Mouse (Mus musculus) spleen, postnatal 36 days (tissue): ENCODE results near the gene Hps3.
"Not testable (repeated sequence)": the region's sequence is repeated elsewhere in the genome, so short reads cannot be mapped to it uniquely, and the experiment has no call there.

Source experiments
- DNase-seq, 2 experiments: peaks; one replicate each; pipeline ENCODE4 v3.0.0; 2022; ENCODE audit warnings: low spot score in 2 of 2, mixed read lengths in 1 of 2

Hps3 gene

DNA sequence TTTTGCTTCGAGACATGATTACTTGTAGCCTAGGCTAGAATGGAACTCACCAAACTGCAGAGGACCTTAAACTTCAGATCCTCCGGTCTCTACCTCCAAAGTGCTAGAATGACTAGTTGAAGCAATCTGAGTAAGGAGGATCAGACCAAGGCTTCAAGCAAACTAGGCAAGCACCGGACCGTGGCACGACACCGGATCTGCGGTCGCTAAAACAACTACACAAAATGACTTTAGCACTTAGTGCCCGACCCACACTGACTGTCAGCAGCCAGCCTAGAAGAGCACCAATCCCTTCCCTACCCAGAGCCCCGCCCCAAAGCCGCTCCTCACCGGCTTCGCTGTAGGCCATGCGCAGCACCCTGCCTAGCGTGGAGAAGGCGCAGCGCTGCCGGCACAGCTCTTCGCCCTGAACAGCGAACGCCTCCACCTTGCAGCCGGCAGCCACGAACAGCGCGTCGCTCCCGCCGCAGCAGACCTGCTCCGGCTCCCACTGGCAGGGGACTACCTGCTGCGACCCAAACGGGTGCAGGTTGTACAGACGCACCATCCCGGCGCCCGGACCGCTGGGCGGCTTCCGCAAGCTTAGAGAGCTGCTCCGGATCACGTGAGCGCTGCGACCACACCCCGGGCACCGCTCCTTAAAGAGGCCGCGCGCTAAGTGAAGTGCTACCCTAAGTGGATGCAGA is at the start of gene Hps3:
Gene Hps3 (minus strand): TSS at position 597 of the 686 bp plus-strand sequence.
- DNase-seq: peak; percentile 91 to 92

DNA sequence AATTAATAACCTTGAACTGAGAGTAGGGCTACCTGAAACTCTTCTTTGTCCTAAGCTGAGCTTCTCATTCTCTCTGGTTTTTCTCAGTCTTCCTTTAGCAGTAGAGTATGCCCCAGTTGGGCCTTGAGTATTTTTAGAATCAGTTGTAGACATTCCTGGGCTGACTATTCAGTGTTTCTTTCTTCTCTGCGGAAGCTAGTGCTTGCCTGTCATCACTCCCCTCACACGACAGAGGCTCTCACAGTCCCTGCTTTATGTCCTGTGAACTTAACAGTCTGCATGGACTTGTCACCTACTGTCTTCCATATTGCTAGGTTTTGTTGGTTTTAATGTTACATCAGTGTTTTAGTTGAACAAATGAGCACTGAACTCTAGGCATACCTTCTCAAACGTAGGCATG is 47.0 kb upstream of the Hps3 start:
- DNase-seq: no peak

DNA sequence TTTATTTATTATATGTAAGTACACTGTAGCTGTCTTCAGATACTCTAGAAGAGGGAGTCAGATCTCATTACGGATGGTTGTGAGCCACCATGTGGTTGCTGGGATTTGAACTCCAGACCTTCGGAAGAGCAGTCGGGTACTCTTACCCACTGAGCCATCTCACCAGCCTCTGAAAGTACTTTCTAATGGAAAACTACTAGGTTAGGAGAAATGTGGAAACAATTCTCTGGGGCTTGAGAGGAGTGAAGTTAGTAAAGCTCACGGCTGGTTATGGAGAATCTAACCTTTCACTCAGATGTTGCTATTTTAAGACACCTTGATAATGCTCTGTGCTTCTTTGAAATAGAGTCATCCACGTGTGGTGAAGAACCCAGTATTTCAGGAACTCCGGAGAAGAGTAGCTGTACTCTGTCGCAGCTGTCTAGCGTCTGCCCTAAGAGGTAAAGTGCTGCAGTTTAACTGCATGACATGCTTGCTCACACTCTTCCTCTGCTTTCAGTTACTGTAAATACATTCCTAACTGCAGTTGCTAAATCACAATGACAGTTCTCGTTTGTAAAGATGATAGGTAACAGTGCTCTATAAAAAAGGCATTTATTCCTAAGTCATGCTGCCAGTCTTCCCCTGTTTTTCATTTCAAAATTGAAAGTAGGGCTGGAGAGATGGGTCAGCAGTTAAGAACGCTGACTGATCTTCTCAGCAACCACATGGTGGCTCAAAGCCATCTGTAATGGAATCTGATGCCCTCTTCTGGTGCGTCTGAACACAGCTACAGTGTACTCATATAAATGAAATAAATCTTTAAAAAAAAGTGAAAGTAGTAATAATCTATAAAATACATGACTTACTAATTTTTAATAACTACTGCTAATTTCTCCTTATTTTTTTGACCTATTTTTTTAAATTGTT is 41.3 kb upstream of the Hps3 start:
- peak in 1 of 2 experiments; percentile 6 for DNase-seq

GRCm38 (mm10) chr3:20058197-20058541 is 23.1 kb upstream of the Hps3 start:
- no peak for DNase-seq

GRCm38 (mm10) chr3:20057306-20058196 is 22.4 kb upstream of the Hps3 start, which contains the start of gene Hltf:
Hltf (plus strand) TSS chr3:20057811.
- peak; percentile 93 to 95 for DNase-seq

DNA sequence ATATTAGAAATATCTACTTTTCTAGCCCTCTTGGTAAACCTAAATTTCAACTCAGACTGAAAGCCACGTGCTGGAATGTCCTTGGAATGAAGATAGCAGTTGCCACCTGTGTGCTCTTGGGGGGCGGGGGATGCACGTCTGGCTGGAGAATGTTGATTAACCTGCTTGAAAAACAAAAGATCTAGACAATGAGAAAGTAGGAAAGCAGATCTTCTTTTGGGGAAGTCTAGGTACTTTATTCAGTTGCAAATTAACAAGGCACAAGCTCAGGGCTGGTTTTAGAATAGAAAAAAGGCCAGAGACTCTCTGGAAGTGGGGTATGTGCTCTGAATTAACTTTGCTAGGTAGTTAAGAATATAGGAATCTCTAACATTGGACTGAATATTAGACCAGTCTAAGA is 9.6 kb upstream of the Hps3 start:
- not testable (repeated sequence) for DNase-seq

DNA sequence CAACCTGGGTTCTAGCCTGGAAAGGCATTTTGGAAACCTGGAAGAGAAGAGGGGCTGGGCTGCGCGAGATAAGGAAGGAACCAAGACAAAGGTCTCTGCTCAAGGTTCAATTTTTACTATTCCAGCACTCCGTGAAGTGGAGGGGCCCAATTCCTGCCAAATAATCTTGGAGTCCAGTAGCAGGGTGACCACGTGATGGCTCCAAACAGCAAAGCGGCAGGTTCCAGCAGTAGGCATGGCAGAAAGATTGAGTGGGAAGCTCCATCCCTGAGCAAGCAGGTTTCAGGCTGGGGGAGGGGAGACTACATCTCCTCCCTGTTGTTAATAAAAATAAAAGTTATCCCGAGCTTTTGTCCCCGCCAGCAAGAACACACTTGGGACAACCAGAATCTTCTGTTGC is 6.3 kb upstream of the Hps3 start:
- DNase-seq: not testable (repeated sequence)

DNA sequence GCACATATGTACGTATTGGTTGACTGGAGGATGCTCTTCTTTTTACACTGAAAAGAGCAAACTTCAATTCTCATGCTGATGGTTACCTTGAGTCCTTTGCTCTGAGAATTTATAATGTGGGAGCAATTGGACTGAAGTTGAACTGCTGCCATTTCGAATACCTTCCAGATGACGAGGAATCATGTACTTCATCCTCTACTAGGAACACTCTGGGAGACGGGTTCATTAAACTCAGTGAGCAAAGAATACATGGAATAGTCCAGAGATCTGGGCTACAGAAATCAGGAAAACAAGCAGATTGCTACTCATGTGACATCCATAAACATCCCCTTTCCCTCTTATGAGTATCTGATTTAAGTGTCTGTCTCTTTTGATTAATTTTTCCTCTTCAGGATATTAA is 954 bp upstream of the Hps3 start:
- no peak for DNase-seq

- DNase-seq: no peak
Observed at GRCm38 (mm10) chr3:20033761-20034718, 1.1 kb downstream of the Hps3 start.

GRCm38 (mm10) chr3:20030807-20031206 is 4.3 kb downstream of the Hps3 start:
- no peak for DNase-seq

DNA sequence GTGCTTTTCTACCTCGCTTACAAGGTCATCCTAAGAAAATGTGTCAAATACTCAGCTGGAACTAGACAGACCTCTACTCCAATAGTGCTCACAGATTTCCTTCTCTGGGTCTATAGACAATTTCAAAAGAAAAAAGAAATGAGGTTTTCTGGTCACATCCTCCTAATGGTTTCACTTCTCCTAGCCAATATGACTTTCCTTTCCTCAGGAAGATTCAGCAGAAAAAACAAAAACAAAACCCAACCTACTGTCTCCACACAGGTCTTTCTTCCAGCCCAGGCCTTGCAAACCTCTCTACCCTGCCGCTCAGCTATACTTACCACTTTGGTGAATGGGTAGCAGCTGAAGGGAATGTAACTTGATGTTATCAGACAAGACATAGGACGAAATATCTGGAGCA is 6.5 kb downstream of the Hps3 start:
- peak; percentile 50 to 51 for DNase-seq

DNA sequence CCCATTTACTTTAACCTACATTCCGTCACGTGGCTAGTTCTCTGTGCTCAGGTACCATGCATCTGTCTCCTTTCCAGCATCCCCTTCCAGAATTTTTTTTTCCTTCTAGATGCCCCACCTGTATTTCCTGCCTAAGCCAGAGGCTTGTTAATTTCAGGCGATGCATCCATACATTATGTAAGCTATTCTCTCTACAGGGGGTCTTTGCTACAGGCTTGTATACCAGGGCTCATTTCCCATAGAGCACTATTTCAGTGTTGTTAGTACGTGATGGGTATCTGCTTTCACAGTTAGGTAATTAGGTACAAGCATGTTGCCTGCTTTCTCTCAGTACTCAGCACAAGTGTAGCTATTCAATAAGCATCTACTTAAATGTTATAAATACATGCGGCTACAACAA is 7.3 kb downstream of the Hps3 start:
- no peak for DNase-seq

DNA sequence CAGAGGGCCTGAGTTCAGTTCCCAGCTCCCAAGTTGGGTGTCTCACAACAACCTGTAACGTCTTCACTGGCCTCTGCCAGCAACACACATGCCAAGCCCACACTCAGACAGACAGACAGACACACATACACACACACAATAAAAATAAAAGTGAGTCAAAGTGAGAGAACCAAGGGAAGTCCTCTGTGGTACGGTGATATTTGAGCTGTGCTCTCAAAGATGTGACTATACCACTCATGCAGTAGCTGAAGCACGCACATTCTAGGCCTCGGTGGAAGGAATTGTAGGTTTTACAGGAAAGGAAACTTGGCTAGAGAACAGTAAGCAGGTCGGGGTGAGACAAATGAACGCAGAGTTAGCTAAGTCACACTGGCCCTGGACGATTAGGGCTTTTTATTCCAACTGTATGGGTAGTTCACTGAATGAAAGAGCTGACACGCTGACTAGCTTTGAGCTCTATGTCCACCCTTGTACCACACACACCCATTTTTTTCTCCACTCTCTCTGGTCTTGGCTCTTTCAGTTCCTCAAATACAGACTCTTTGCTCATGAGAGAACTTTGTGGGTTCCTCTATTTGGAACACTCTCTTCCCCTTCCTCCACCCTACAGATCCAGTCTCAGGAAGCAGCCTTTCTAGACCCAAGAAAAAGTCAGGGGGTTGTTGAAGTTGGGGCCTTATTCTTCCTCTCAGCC is 8.0 kb downstream of the Hps3 start:
- peak; percentile 61 to 73 for DNase-seq

- DNase-seq: no peak
Observed at GRCm38 (mm10) chr3:20026481-20026880, 8.6 kb downstream of the Hps3 start.

DNA sequence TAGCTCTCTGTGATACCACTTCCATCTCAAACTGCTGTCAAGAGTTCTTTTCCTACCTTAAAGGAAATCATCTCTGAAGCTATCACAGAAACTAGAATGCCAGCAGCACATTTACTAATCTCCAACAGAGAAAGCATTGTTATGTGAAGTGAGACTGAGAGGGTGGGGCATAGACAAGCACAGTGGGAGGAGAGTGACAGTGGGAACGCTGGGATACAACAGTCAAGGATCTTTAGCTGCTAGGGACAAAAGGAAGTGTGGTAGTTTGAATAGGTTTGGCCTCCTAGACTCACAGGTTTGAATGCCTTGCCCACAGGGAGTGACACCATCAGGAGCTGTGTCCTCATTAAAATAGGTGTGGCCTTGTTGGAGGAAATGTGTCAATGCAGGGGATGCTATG is 11.3 kb downstream of the Hps3 start:
- DNase-seq: no peak

DNA sequence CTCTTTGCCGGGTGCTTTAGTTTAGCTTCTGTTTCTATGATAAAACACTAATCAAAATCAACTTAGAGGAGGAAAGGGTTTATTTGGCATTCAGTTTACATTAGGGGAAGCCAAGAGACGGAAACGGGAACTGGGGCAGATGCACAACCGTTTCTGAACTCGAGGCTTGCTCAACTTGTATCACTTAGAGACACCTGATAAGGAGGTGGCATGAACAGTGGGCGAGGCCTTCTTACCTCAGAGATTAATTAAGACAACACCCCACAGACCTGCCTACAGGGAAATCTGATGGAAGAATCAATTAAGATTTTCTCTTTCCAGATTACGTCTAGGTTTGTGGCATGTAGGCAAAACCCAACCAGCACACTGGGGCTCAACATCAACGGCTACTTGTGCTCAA is 17.0 kb downstream of the Hps3 start:
- no peak for DNase-seq

GRCm38 (mm10) chr3:20014454-20014853 is 20.7 kb downstream of the Hps3 start:
- no peak for DNase-seq

GRCm38 (mm10) chr3:20010905-20011304 is 24.2 kb downstream of the Hps3 start:
- DNase-seq: not testable (repeated sequence)

DNA sequence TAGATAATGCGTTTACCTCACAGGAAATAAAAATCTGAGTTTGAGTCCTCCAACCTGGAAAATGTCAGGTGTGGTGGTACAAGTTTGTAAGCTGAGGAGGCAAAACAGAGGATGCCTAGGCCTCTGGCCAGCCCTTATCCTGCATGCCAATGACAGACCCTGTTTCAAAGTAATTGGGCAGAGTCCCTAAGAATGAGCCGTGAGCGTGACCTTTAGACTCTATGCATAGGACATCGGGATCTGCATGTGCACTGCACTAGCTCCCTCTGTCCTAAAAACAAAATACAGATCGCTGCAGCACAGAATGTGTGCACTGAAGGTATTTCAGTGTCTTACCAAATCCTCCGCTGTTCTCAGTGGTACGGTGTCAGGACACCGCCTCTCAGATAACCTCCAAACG is 24.7 kb downstream of the Hps3 start:
- DNase-seq: no peak

- DNase-seq: no peak
Observed at GRCm38 (mm10) chr3:20007759-20008158, 27.4 kb downstream of the Hps3 start.
